Mouse (Mus musculus): ENCODE measurements around the gene Grhpr. TPM values are rescaled to one million over a fixed set of nuclear protein-coding genes. Genes with fewer than 3 reads are reported as not detected.
A peak's percentile ranks its signal among the peaks of the same experiment; 100 is the strongest.
"Not testable (repeated sequence)": the region's sequence is repeated elsewhere in the genome, so short reads cannot be mapped to it uniquely, and the experiment has no call there.

The Grhpr gene
- polyA plus RNA-seq, 1 experiment from 2014 or later: 68.7 TPM

DNA sequence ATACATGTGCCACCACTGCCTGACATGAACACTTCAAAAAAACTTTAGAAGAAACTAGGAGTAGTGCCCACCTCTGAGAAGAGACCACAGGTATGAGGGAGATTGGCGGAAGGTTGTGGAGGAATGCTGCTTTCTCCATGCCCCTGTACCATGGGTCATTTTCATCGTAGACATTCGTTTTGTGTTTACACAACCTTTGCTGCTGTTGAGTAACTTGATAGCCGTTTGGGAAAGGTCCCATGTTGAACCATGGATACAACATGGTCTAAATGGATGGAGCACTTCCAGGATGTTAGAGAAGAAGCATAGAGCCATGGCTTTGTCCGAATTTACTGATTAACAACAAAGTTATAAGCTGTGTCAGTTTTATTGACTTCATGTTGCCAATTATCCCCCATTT lies 3.0 kb upstream of the Grhpr start:
- no peak overlapping the region for H3K4me3 ChIP-seq
- no peaks in the 10 kb centered on the region for H3K27me3 ChIP-seq (ENCODE audit: low read depth, poor library complexity, severe bottlenecking)
- H3K27ac ChIP-seq (replicated peaks): no peak overlapping the region
- peaks cover 36% of the 10 kb centered on the region for H3K4me1 ChIP-seq
- H3K9me3 ChIP-seq (replicated peaks): no peaks in the 10 kb centered on the region
- no peaks in the 10 kb centered on the region for H3K36me3 ChIP-seq
- WGBS: 85% methylated on average over 5 of the region's 5 CpGs
- DNase-seq (ENCODE audit: low spot score): no peak

DNA sequence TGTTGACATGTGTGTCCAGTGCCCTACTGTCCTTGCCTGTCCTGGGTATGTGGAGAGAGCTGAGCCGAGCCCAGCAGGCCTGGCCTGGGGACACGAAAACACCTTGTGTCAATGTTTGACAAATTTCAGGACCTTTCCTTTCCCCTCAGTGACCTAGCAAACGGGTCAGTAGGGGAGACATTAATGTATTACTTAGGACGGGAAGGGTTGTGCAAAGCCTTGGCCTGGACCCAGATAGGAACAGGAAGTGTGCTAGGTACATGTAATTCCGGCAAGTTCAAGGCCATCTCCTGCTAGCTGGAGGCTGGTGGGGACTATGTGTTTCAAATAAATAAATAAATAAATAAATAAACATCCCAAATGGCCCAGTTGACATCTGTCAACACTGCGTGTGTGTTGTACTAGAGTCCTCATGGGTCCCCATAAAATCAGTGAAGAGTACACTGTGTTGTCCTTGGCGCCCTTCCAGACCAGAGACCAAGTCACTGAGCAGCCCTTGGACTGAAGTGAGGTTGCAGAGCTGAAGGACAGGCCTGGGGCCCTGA lies 1.3 kb upstream of the Grhpr start:
- no peak for DNase-seq (ENCODE audit: low spot score)
- no peaks in the 10 kb centered on the region for H3K27me3 ChIP-seq (ENCODE audit: low read depth, poor library complexity, severe bottlenecking)
- H3K4me3 ChIP-seq: no peak overlapping the region
- 82% methylated on average over 7 of the region's 7 CpGs for WGBS
- no peak overlapping the region for H3K27ac ChIP-seq (replicated peaks)
- no peaks in the 10 kb centered on the region for H3K9me3 ChIP-seq (replicated peaks)
- peaks cover 12% of the 10 kb centered on the region for H3K36me3 ChIP-seq
- H3K4me1 ChIP-seq: peaks cover 31% of the 10 kb centered on the region

- Histone ChIP-seq H3K27me3 (ENCODE audit: low read depth, poor library complexity, severe bottlenecking) (no peaks in the 10 kb centered on the region), H3K9me3 (replicated peaks) (no peaks in the 10 kb centered on the region)
Observed at GRCm38 (mm10) chr4:44981974-44982287, 736 bp downstream of the Grhpr start.

GRCm38 (mm10) chr4:44982440-44983130 lies 1.4 kb downstream of the Grhpr start:
- H3K9me3 ChIP-seq (replicated peaks): no peaks in the 10 kb centered on the region
- H3K4me3 ChIP-seq: peak overlapping the region; percentile 81
- H3K36me3 ChIP-seq: peaks cover 39% of the 10 kb centered on the region
- 79% methylated on average over 11 of the region's 11 CpGs for WGBS
- H3K4me1 ChIP-seq: peaks cover 31% of the 10 kb centered on the region
- DNase-seq (ENCODE audit: low spot score): no peak
- H3K27ac ChIP-seq (replicated peaks): no peak overlapping the region
- no peaks in the 10 kb centered on the region for H3K27me3 ChIP-seq (ENCODE audit: low read depth, poor library complexity, severe bottlenecking)

More at GRCm38 (mm10) chr4:44981974-44982287, 736 bp downstream of the Grhpr start:
- H3K4me3 ChIP-seq: peak overlapping the region; percentile 81
- H3K4me1 ChIP-seq: peaks cover 31% of the 10 kb centered on the region
- peak overlapping the region; percentile 94 for H3K27ac ChIP-seq (replicated peaks)
- WGBS: 26% methylated on average over 5 of the region's 5 CpGs
- H3K36me3 ChIP-seq: peaks cover 33% of the 10 kb centered on the region
- no peak for DNase-seq (ENCODE audit: low spot score)

- no peak overlapping the region for H3K27ac ChIP-seq (replicated peaks)
- no peak for DNase-seq (ENCODE audit: low spot score)
Observed at GRCm38 (mm10) chr4:44983131-44983740, 2.0 kb downstream of the Grhpr start.

GRCm38 (mm10) chr4:44990560-44990959 lies 9.4 kb downstream of the Grhpr start:
- no peaks in the 10 kb centered on the region for H3K9me3 ChIP-seq (replicated peaks)
- no peaks in the 10 kb centered on the region for H3K27me3 ChIP-seq (ENCODE audit: low read depth, poor library complexity, severe bottlenecking)
- H3K27ac ChIP-seq (replicated peaks): no peak overlapping the region
- no peak overlapping the region for H3K4me3 ChIP-seq
- DNase-seq (ENCODE audit: low spot score): no peak
- peaks cover 95% of the 10 kb centered on the region for H3K36me3 ChIP-seq
- H3K4me1 ChIP-seq: peaks cover 7% of the 10 kb centered on the region
- WGBS: 92% methylated on average over 5 of the region's 5 CpGs

More at GRCm38 (mm10) chr4:44983131-44983740, 2.0 kb downstream of the Grhpr start:
- no peaks in the 10 kb centered on the region for H3K27me3 ChIP-seq (ENCODE audit: low read depth, poor library complexity, severe bottlenecking)
- H3K4me3 ChIP-seq: peak overlapping the region; percentile 81; the same call in 1 of the 2 replicates
- H3K9me3 ChIP-seq (replicated peaks): no peaks in the 10 kb centered on the region
- 92% methylated on average over 10 of the region's 10 CpGs for WGBS
- H3K36me3 ChIP-seq: peaks cover 46% of the 10 kb centered on the region
- peaks cover 31% of the 10 kb centered on the region for H3K4me1 ChIP-seq

DNA sequence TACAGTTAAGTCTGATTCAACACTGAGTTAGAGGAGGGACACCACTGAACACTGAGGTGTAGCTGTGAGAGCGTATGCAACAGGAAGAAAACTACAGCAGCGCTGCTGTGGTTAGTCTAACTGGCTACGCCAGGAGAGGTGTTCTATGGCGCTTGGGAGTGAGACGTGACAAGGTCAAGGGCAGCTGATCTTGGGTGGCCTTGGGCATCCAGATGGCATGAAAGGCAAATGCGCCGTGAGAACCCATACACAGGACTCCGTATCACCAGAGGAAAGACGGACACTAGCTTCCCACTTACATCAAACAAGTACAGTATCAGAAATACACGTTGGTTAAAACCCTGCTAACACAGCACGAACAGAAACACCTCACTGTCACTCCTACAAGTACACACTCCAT lies 11.1 kb downstream of the Grhpr start:
- H3K9me3 ChIP-seq (replicated peaks); H3K27me3 ChIP-seq (ENCODE audit: low read depth, poor library complexity, severe bottlenecking); H3K27ac ChIP-seq (replicated peaks); DNase-seq (ENCODE audit: low spot score); H3K4me3 ChIP-seq: not testable (repeated sequence)
- H3K4me1 ChIP-seq: peaks cover 22% of the 10 kb centered on the region
- WGBS: 91% methylated on average over 11 of the region's 11 CpGs
- peaks cover 77% of the 10 kb centered on the region for H3K36me3 ChIP-seq

DNA sequence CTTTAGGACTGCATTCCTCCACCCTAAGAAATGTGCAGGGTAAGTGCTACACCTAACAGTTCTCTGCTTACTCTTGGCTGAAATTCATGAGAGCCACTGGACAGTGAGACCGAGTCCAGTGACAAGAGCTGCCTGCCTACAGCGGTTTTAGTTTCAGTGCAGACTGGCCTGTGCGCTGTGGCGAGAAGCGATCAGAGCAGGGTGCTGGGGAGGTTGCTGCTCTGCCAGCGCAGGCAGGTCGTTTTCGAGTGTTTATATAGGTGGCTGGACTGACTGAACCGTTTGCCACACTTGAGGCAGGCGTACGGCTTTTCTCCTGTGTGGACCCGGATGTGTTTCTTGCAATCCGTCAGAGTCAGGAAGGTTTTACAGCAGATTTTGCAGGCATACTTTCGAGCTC lies 12.0 kb downstream of the Grhpr start:
- WGBS: 92% methylated on average over 14 of the region's 14 CpGs
- DNase-seq (ENCODE audit: low spot score); H3K4me3 ChIP-seq; H3K27me3 ChIP-seq (ENCODE audit: low read depth, poor library complexity, severe bottlenecking); H3K9me3 ChIP-seq (replicated peaks); H3K27ac ChIP-seq (replicated peaks): not testable (repeated sequence)
- Histone ChIP-seq H3K4me1 (peaks cover 26% of the 10 kb centered on the region), H3K36me3 (peaks cover 68% of the 10 kb centered on the region)

DNA sequence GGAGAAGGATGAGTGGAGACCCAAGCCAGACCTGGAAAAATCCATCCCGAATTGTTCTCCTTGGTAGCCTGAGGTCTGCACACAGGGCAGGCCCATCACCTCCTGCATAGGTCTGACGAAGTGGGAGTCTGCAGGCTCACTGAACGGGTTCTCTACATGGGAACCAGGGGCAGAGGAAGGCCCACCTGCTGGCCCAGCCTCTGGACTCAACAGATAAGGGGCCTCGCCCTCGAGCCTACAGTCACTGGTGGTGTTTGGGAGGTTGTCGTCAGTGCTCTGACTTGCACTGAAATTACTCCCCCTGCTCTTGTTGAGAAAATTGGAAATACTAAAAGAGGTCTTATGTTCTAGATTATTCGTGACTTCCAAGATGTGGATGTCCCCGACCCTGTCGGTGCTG lies 12.7 kb downstream of the Grhpr start:
- no peak overlapping the region for H3K27ac ChIP-seq (replicated peaks)
- 86% methylated on average over 9 of the region's 9 CpGs for WGBS
- H3K9me3 ChIP-seq (replicated peaks): no peaks in the 10 kb centered on the region
- H3K4me1 ChIP-seq: peaks cover 26% of the 10 kb centered on the region
- H3K4me3 ChIP-seq: no peak overlapping the region
- H3K27me3 ChIP-seq (ENCODE audit: low read depth, poor library complexity, severe bottlenecking): no peaks in the 10 kb centered on the region
- H3K36me3 ChIP-seq: peaks cover 62% of the 10 kb centered on the region
- no peak for DNase-seq (ENCODE audit: low spot score)

DNA sequence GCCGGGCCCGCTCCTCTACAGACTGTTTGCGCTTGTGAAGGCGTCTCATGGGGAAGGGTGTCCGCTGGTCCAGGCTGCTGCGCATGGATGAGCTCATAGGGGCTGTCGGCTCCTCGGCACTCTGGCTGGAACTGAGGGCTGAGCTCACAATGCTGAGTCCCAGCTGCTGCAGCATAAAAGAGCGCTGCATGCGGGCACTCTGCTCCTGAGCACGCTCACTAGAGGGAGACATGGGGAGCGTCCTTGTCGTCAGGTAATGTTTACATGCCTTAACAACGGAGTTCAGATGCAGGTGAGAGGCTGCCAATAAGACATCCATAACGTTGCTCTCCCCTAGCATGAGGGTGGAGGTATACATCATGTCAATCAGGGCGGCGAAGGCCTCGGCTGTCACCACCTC lies 13.6 kb downstream of the Grhpr start:
- WGBS: 89% methylated on average over 18 of the region's 18 CpGs
- Histone ChIP-seq H3K4me1 (peaks cover 26% of the 10 kb centered on the region), H3K27me3 (ENCODE audit: low read depth, poor library complexity, severe bottlenecking) (no peaks in the 10 kb centered on the region), H3K36me3 (peaks cover 52% of the 10 kb centered on the region), H3K27ac (replicated peaks) (peak overlapping the region; percentile 42; the same call in 1 of the 2 replicates), H3K9me3 (replicated peaks) (no peaks in the 10 kb centered on the region), H3K4me3 (no peak overlapping the region)
- DNase-seq (ENCODE audit: low spot score): no peak

GRCm38 (mm10) chr4:44998071-44998470 lies 16.9 kb downstream of the Grhpr start:
- no peak overlapping the region for H3K4me3 ChIP-seq
- peaks cover 26% of the 10 kb centered on the region for H3K4me1 ChIP-seq
- DNase-seq (ENCODE audit: low spot score): no peak
- H3K27me3 ChIP-seq (ENCODE audit: low read depth, poor library complexity, severe bottlenecking): no peaks in the 10 kb centered on the region
- 72% methylated on average over 3 of the region's 3 CpGs for WGBS
- H3K9me3 ChIP-seq (replicated peaks): no peaks in the 10 kb centered on the region
- peaks cover 27% of the 10 kb centered on the region for H3K36me3 ChIP-seq
- no peak overlapping the region for H3K27ac ChIP-seq (replicated peaks)

DNA sequence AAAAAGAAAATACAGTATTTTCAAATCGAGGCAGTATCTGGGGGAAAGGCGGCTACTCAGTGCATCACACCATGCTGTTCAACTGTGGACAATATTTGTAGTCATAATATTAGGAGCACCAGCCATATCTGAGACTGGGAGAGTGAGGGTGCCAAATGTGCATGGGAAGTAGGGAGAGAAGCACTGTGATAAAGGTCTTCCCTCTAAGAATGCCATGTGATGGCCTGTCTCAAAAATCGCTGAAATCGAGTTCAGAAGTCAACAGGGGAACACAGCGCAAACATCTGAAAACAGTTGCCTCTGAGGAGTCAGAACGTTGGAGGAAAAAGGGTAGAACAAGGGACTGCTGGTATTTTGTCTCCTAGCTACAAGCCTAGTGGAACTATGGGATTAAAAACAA lies 18.8 kb downstream of the Grhpr start:
- peaks cover 20% of the 10 kb centered on the region for H3K36me3 ChIP-seq
- WGBS: 90% methylated on average over 6 of the region's 6 CpGs
- no peak overlapping the region for H3K4me3 ChIP-seq
- no peak overlapping the region for H3K27ac ChIP-seq (replicated peaks)
- H3K4me1 ChIP-seq: peaks cover 21% of the 10 kb centered on the region
- no peaks in the 10 kb centered on the region for H3K9me3 ChIP-seq (replicated peaks)
- no peaks in the 10 kb centered on the region for H3K27me3 ChIP-seq (ENCODE audit: low read depth, poor library complexity, severe bottlenecking)
- peak; percentile 5 for DNase-seq (ENCODE audit: low spot score)

DNA sequence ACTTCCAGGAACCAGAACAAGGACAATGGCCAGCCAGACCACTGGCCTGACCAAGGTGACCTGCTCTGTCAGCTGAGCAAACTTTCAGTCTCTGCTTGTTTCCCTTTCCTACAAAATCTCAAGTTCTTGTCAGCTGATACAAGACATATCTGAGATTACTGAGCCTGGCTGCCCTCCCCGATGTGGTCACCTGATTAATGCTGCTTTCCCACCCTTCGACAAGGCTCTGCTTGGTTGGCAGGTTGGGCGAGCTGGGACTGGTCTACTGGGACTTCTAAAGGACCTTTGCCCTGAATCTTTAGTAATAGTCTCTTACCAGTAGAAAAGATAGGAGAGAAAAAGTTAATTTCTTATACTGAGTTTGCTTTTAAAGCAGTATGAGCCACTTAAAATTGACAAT lies 24.3 kb downstream of the Grhpr start:
- H3K36me3 ChIP-seq: peaks cover 31% of the 10 kb centered on the region
- 93% methylated on average over 3 of the region's 3 CpGs for WGBS
- peaks cover 9% of the 10 kb centered on the region for H3K4me1 ChIP-seq
- H3K27me3 ChIP-seq (ENCODE audit: low read depth, poor library complexity, severe bottlenecking): no peaks in the 10 kb centered on the region
- no peak overlapping the region for H3K27ac ChIP-seq (replicated peaks)
- no peaks in the 10 kb centered on the region for H3K9me3 ChIP-seq (replicated peaks)
- no peak for DNase-seq (ENCODE audit: low spot score)
- no peak overlapping the region for H3K4me3 ChIP-seq

All from midbrain, embryonic 10.5 days (tissue).